Mouse (Mus musculus) heart, adult 2 months (tissue): ENCODE measurements around the gene Gm10720.
"Not testable (repeated sequence)": the region's sequence is repeated elsewhere in the genome, so short reads cannot be mapped to it uniquely, and the experiment has no call there.

Experiments
- CTCF ChIP-seq: fragments of 200-600 bp; IDR thresholded peaks from 2 replicates; pipeline ENCODE4 v1.8.1; 2022; ENCODE audit warnings: antibody characterized with exemption, mild to moderate bottlenecking, moderate library complexity
- POLR2A ChIP-seq: fragments of 200-500 bp; IDR thresholded peaks from 2 replicates; pipeline ENCODE4 v1.6.1; 2011; ENCODE audit warnings: mild to moderate bottlenecking, low read depth, low read length, control low read depth; ENCODE audit not compliant: insufficient read depth

GRCm38 (mm10) chr9:3023312-3023984 lies 8.0 kb downstream of the Gm10720 start, which contains the start of gene Gm10718:
- TF ChIP-seq CTCF, POLR2A: not testable (repeated sequence)
